Mouse (Mus musculus): Measurements from ENCODE around the gene Lamb3. TPM values are rescaled to one million over a fixed set of nuclear protein-coding genes. Genes with fewer than 3 reads are reported as not detected.

Gene Lamb3
- total RNA-seq, 2 experiments from 2014 or later = 0.80 to 1.4 TPM

GRCm38 (mm10) chr1:193198312-193198711, 9.2 kb upstream of the Lamb3 start:
- intact Hi-C loops (cut with DNase I; ENCODE audit: low total_unique reads) = no loop called here
- no peak for DNase-seq

GRCm38 (mm10) chr1:193200640-193201382, 6.7 kb upstream of the Lamb3 start:
- intact Hi-C loops (cut with DNase I; ENCODE audit: low total_unique reads) = loop anchor here (10.0 kb wide), 1 partner anchor 114 kb away; no protein-coding TSS in a partner anchor
- no peak for DNase-seq

- DNase-seq = no peak
- intact Hi-C loops (cut with DNase I; ENCODE audit: low total_unique reads) = loop anchor here (10.0 kb wide), 1 partner anchor 113 kb away; no protein-coding TSS in a partner anchor
These were observed 6.1 kb upstream of the Lamb3 start, which contains the start of gene Traf3ip3 for GRCm38 (mm10) chr1:193201383-193201778. Gene Traf3ip3, minus strand, starts transcription at chr1:193201703.

- intact Hi-C loops (cut with DNase I; ENCODE audit: low total_unique reads) = loop anchor here (10.0 kb wide), 1 partner anchor 111 kb away; no protein-coding TSS in a partner anchor
- DNase-seq = no peak
These were observed 3.7 kb upstream of the Lamb3 start for GRCm38 (mm10) chr1:193203821-193204220.

GRCm38 (mm10) chr1:193205431-193205830, 2.1 kb upstream of the Lamb3 start:
- no peak for DNase-seq
- intact Hi-C loops (cut with DNase I; ENCODE audit: low total_unique reads) = loop anchor here (10.0 kb wide), 1 partner anchor 109 kb away; no protein-coding TSS in a partner anchor

GRCm38 (mm10) chr1:193208178-193208577, 679 bp downstream of the Lamb3 start:
- intact Hi-C loops (cut with DNase I; ENCODE audit: low total_unique reads) = loop anchor here (10.0 kb wide), 1 partner anchor 107 kb away; no protein-coding TSS in a partner anchor
- peak; percentile 54 for DNase-seq

- intact Hi-C loops (cut with DNase I; ENCODE audit: low total_unique reads) = no loop called here
- no peak for DNase-seq
These were observed 3.9 kb downstream of the Lamb3 start for GRCm38 (mm10) chr1:193211371-193211770.

GRCm38 (mm10) chr1:193214053-193214452, 6.6 kb downstream of the Lamb3 start:
- intact Hi-C loops (cut with DNase I; ENCODE audit: low total_unique reads) = no loop called here

GRCm38 (mm10) chr1:193216000-193216399, 8.5 kb downstream of the Lamb3 start:
- intact Hi-C loops (cut with DNase I; ENCODE audit: low total_unique reads) = no loop called here
- DNase-seq = no peak

More at GRCm38 (mm10) chr1:193214053-193214452, 6.6 kb downstream of the Lamb3 start:
- no peak for DNase-seq

- no peak for DNase-seq
- intact Hi-C loops (cut with DNase I; ENCODE audit: low total_unique reads) = no loop called here
These were observed 12.9 kb downstream of the Lamb3 start for GRCm38 (mm10) chr1:193220408-193220807.

GRCm38 (mm10) chr1:193225531-193225930, 18.0 kb downstream of the Lamb3 start:
- no peak for DNase-seq
- intact Hi-C loops (cut with DNase I; ENCODE audit: low total_unique reads) = no loop called here

GRCm38 (mm10) chr1:193226114-193226513, 18.6 kb downstream of the Lamb3 start:
- no peak for DNase-seq
- intact Hi-C loops (cut with DNase I; ENCODE audit: low total_unique reads) = no loop called here

GRCm38 (mm10) chr1:193226724-193227522, 19.4 kb downstream of the Lamb3 start:
- DNase-seq = no peak
- intact Hi-C loops (cut with DNase I; ENCODE audit: low total_unique reads) = no loop called here

GRCm38 (mm10) chr1:193227537-193227936, 20.0 kb downstream of the Lamb3 start:
- intact Hi-C loops (cut with DNase I; ENCODE audit: low total_unique reads) = no loop called here
- no peak for DNase-seq

GRCm38 (mm10) chr1:193229570-193229969, 22.1 kb downstream of the Lamb3 start:
- intact Hi-C loops (cut with DNase I; ENCODE audit: low total_unique reads) = no loop called here
- no peak for DNase-seq

GRCm38 (mm10) chr1:193230531-193230930, 23.0 kb downstream of the Lamb3 start:
- DNase-seq = no peak
- intact Hi-C loops (cut with DNase I; ENCODE audit: low total_unique reads) = no loop called here

- intact Hi-C loops (cut with DNase I; ENCODE audit: low total_unique reads) = no loop called here
- no peak for DNase-seq
These were observed 23.4 kb downstream of the Lamb3 start for GRCm38 (mm10) chr1:193230935-193231334.

- no peak for DNase-seq
- intact Hi-C loops (cut with DNase I; ENCODE audit: low total_unique reads) = no loop called here
These were observed 25.2 kb downstream of the Lamb3 start for GRCm38 (mm10) chr1:193232732-193233131.

GRCm38 (mm10) chr1:193234130-193234645, 26.7 kb downstream of the Lamb3 start:
- no peak for DNase-seq
- intact Hi-C loops (cut with DNase I; ENCODE audit: low total_unique reads) = no loop called here

GRCm38 (mm10) chr1:193234930-193235329, 27.4 kb downstream of the Lamb3 start:
- DNase-seq = no peak
- intact Hi-C loops (cut with DNase I; ENCODE audit: low total_unique reads) = no loop called here

Measured in gastrocnemius, postnatal 14 days (tissue).